Mouse (Mus musculus): ENCODE data around the gene Smg1.
A peak's percentile ranks its signal among the peaks of the same experiment; 100 is the strongest.
"Not testable (repeated sequence)": the region's sequence is repeated elsewhere in the genome, so short reads cannot be mapped to it uniquely, and the experiment has no call there.

Smg1 gene

GRCm38 (mm10) chr7:118249563-118249962 lies 6.1 kb upstream of the Smg1 start:
- no peak for DNase-seq (ENCODE audit: low spot score)

- DNase-seq (ENCODE audit: low spot score), result no peak
These were observed 4.6 kb upstream of the Smg1 start for GRCm38 (mm10) chr7:118248069-118248468.

GRCm38 (mm10) chr7:118245260-118245659 lies 1.8 kb upstream of the Smg1 start:
- DNase-seq (ENCODE audit: low spot score), result no peak

GRCm38 (mm10) chr7:118242911-118243412 lies 508 bp downstream of the Smg1 start:
- peak; percentile 76 for DNase-seq (ENCODE audit: low spot score)

- DNase-seq (ENCODE audit: low spot score), result peak; percentile 13
These were observed 1.2 kb downstream of the Smg1 start for GRCm38 (mm10) chr7:118242309-118242708.

- no peak for DNase-seq (ENCODE audit: low spot score)
These were observed 3.1 kb downstream of the Smg1 start for GRCm38 (mm10) chr7:118240402-118240801.

GRCm38 (mm10) chr7:118239996-118240395 lies 3.5 kb downstream of the Smg1 start:
- no peak for DNase-seq (ENCODE audit: low spot score)

GRCm38 (mm10) chr7:118236949-118237348 lies 6.5 kb downstream of the Smg1 start:
- no peak for DNase-seq (ENCODE audit: low spot score)

GRCm38 (mm10) chr7:118234236-118234635 lies 9.2 kb downstream of the Smg1 start:
- no peak for DNase-seq (ENCODE audit: low spot score)

- no peak for DNase-seq (ENCODE audit: low spot score)
These were observed 10.9 kb downstream of the Smg1 start for GRCm38 (mm10) chr7:118232613-118233012.

- DNase-seq (ENCODE audit: low spot score), result no peak
These were observed 23.7 kb downstream of the Smg1 start for GRCm38 (mm10) chr7:118219777-118220176.

- DNase-seq (ENCODE audit: low spot score), result no peak
These were observed 37.1 kb downstream of the Smg1 start for GRCm38 (mm10) chr7:118206396-118206795.

- DNase-seq (ENCODE audit: low spot score), result no peak
These were observed 47.7 kb downstream of the Smg1 start for GRCm38 (mm10) chr7:118195756-118196155.

GRCm38 (mm10) chr7:118185878-118186277 lies 57.6 kb downstream of the Smg1 start:
- no peak for DNase-seq (ENCODE audit: low spot score)

GRCm38 (mm10) chr7:118184604-118185003 lies 58.9 kb downstream of the Smg1 start:
- no peak for DNase-seq (ENCODE audit: low spot score)

GRCm38 (mm10) chr7:118181123-118181522 lies 62.3 kb downstream of the Smg1 start:
- DNase-seq (ENCODE audit: low spot score), result no peak

- no peak for DNase-seq (ENCODE audit: low spot score)
These were observed 63.7 kb downstream of the Smg1 start for GRCm38 (mm10) chr7:118179782-118180181.

- no peak for DNase-seq (ENCODE audit: low spot score)
These were observed 67.6 kb downstream of the Smg1 start for GRCm38 (mm10) chr7:118175821-118176355.

- not testable (repeated sequence) for DNase-seq (ENCODE audit: low spot score)
These were observed 73.3 kb downstream of the Smg1 start for GRCm38 (mm10) chr7:118170125-118170524.

- no peak for DNase-seq (ENCODE audit: low spot score)
These were observed 80.5 kb downstream of the Smg1 start for GRCm38 (mm10) chr7:118163006-118163405.

GRCm38 (mm10) chr7:118160121-118160520 lies 83.3 kb downstream of the Smg1 start:
- no peak for DNase-seq (ENCODE audit: low spot score)

- DNase-seq (ENCODE audit: low spot score), result no peak
These were observed 87.0 kb downstream of the Smg1 start for GRCm38 (mm10) chr7:118156461-118156860.

GRCm38 (mm10) chr7:118154150-118154549 lies 89.3 kb downstream of the Smg1 start:
- no peak for DNase-seq (ENCODE audit: low spot score)

GRCm38 (mm10) chr7:118143602-118144001 lies 99.9 kb downstream of the Smg1 start:
- DNase-seq (ENCODE audit: low spot score), result no peak
